16 mouse cellular contexts compared by ENCODE assay signal in genomic region chr8:24215510-24216138, GRCm38 (mm10).
DNase-seq lines count a peak whose midpoint lies in the region; ATAC-seq lines count a peak whose summit lies in the region.
"Had no signal": no experiment of that assay in that cellular context is flagged by ENCODE, and none has a peak within 500 bp of the region (broad histone marks: within the 10 kb centered on the region; RNA-seq: fewer than 3 reads in every experiment).

No protein-coding gene starts in this region.

- H3K27me3 ChIP-seq in heart, embryonic 13.5 days (replicated peaks) = no peaks in the 10 kb centered on the region
- no peaks in the 10 kb centered on the region for H3K27me3 ChIP-seq in heart, embryonic 14.5 days (ENCODE audit: control insufficient read depth, insufficient read depth, low read length)
- H3K27me3 ChIP-seq: embryonic facial prominence, embryonic 13.5 days; neural tube, embryonic 12.5 days; stomach, embryonic 15.5 days had no signal

- peak overlapping the region; percentile 5; the same call in 1 of the 2 replicates for H3K9ac ChIP-seq in heart, embryonic 13.5 days
- H3K9ac ChIP-seq in heart, embryonic 14.5 days (ENCODE audit: low read length) = peak overlapping the region; percentile 50; the same call in 1 of the 2 replicates
- H3K9ac ChIP-seq: embryonic facial prominence, embryonic 13.5 days; neural tube, embryonic 12.5 days; stomach, embryonic 15.5 days had no signal

- H3K4me1 ChIP-seq in heart, embryonic 13.5 days = peaks cover 23% of the 10 kb centered on the region
- H3K4me1 ChIP-seq in heart, embryonic 14.5 days (ENCODE audit: control insufficient read depth in 2 of 2, insufficient read depth in 2 of 2, low read length in 2 of 2) = peaks cover 7 to 11% of the 10 kb centered on the region in 2 experiments
- H3K4me1 ChIP-seq: midbrain, embryonic 10.5 days; neural tube, embryonic 12.5 days; stomach, embryonic 15.5 days had no signal

- H3K4me2 ChIP-seq in heart, embryonic 13.5 days = peak overlapping the region; percentile 34
- peak overlapping the region; percentile 49 for H3K4me2 ChIP-seq in heart, embryonic 14.5 days (ENCODE audit: low read length)
- H3K4me2 ChIP-seq: embryonic facial prominence, embryonic 13.5 days; neural tube, embryonic 12.5 days; stomach, embryonic 15.5 days had no signal

- H3K36me3 ChIP-seq in heart, embryonic 13.5 days = no peaks in the 10 kb centered on the region
- no peaks in the 10 kb centered on the region for H3K36me3 ChIP-seq in heart, embryonic 14.5 days (ENCODE audit: control insufficient read depth, insufficient read depth, low read length)
- H3K36me3 ChIP-seq: embryonic facial prominence, embryonic 13.5 days; midbrain, embryonic 10.5 days; neural tube, embryonic 12.5 days; stomach, embryonic 15.5 days had no signal

- no peak overlapping the region for H3K4me3 ChIP-seq in heart, embryonic 13.5 days
- no peak overlapping the region for H3K4me3 ChIP-seq in heart, embryonic 14.5 days (ENCODE audit: control insufficient read depth in 1 of 2, insufficient read depth in 1 of 2, low read depth in 1 of 2, low read length in 2 of 2)
- H3K4me3 ChIP-seq: embryonic facial prominence, embryonic 13.5 days; midbrain, embryonic 10.5 days; neural tube, embryonic 12.5 days; stomach, embryonic 15.5 days had no signal

- H3K9me3 ChIP-seq in heart, embryonic 13.5 days = no peaks in the 10 kb centered on the region
- H3K9me3 ChIP-seq in heart, embryonic 14.5 days (ENCODE audit: control insufficient read depth, low read length) = no peaks in the 10 kb centered on the region
- H3K9me3 ChIP-seq: embryonic facial prominence, embryonic 13.5 days; midbrain, embryonic 10.5 days; neural tube, embryonic 12.5 days; stomach, embryonic 15.5 days had no signal

- WGBS in heart, embryonic 13.5 days = 57% methylated on average over 9 of the region's 9 CpGs
- WGBS in heart, embryonic 14.5 days = 47% methylated on average over 9 of the region's 9 CpGs

- H3K27ac ChIP-seq in heart, embryonic 13.5 days (replicated peaks) = peak overlapping the region; percentile 71
- H3K27ac ChIP-seq in heart, embryonic 14.5 days (replicated peaks in 1 of 2; ENCODE audit: control insufficient read depth in 1 of 2, insufficient read depth in 1 of 2, low read depth in 2 of 2, low read length in 2 of 2) = peak overlapping the region; percentile 55 to 64
- H3K27ac ChIP-seq: embryonic facial prominence, embryonic 13.5 days; midbrain, embryonic 10.5 days; neural tube, embryonic 12.5 days; stomach, embryonic 15.5 days had no signal

- no peak for DNase-seq in heart, postnatal 4 days
- peak; percentile 33 for DNase-seq in retina, postnatal 1 day
- DNase-seq in retina, embryonic 14.5 days (ENCODE audit: low spot score) = no peak
- DNase-seq in thymus, postnatal 14 days = peak; percentile 58
- DNase-seq in ovary, adult 18-20 months (ENCODE audit: low spot score) = no peak
- DNase-seq: adrenal gland, postnatal 10 days; cerebellum, postnatal 25 days; kidney, postnatal 4 days; lung, postnatal 10 days had no signal

- no peak for ATAC-seq in heart, embryonic 13.5 days (ENCODE audit: extremely low read depth, insufficient number of reproducible peaks, low FRiP score, low TSS enrichment)
- no peak for ATAC-seq in heart, embryonic 14.5 days (ENCODE audit: insufficient number of reproducible peaks, insufficient read depth, low FRiP score, low read depth)
- ATAC-seq: intestine, postnatal 0 days had no signal

Comparison
In these comparisons a context has a peak if more than half of its experiments do, and no peak if none do; other contexts are left out.
1. DNase-seq: peak in retina, postnatal 1 day (single experiment) and thymus, postnatal 14 days (single experiment); none in heart, postnatal 4 days (single experiment), retina, embryonic 14.5 days (single experiment) and ovary, adult 18-20 months (single experiment).